In the genomic region with DNA sequence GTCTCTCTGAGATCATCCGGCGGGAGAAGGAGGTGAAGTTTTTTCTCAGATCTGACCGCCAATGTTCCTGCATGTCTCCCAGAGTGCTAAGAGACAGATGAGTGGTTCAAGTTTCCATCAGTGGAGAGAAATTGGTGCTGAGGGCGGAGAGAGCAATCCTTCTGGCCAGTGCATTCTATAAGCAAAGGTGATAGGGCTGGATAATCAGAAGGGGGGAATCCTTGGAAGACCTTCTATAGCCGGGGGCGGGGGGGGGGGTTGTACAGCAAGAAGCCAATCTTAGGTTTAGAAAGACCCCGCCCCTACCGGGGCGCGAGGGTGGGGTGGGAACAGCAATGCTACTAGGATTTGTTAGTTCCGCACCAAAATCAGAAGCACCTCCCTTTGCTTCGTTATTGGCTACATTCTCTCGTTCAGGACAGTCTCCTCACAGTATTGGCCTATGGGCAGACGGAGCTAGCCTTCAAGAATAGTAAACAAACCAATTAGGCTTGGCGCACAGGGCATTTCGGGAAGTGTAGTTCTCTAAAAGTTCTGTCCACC, we compare ENCODE assay signal across 8 mouse cellular contexts. TPM values are rescaled to one million over a fixed set of nuclear protein-coding genes. Genes with fewer than 3 reads are reported as not detected.
DNase-seq lines count a peak whose midpoint lies in the region; ATAC-seq lines count a peak whose summit lies in the region.

No protein-coding gene starts in this region.

- H3K27ac ChIP-seq in hindbrain, embryonic 13.5 days = peak overlapping the region; percentile 97

- H3K4me2 ChIP-seq in hindbrain, embryonic 13.5 days = peak overlapping the region; percentile 77

- no peaks in the 10 kb centered on the region for H3K36me3 ChIP-seq in hindbrain, embryonic 13.5 days

- no peaks in the 10 kb centered on the region for H3K9me3 ChIP-seq in hindbrain, embryonic 13.5 days

- peak; percentile 95 for DNase-seq in NIH3T3 (ENCODE audit: low read depth)
- peak; percentile 84 to 90 for DNase-seq in cerebellum, postnatal 10 days
- peak; percentile 75 to 80 for DNase-seq in frontal cortex, postnatal 14 days (ENCODE audit: low spot score in 2 of 2)
- DNase-seq in layer of hippocampus, postnatal 25 days (ENCODE audit: extremely low spot score in 1 of 2, low spot score in 1 of 2) = peak; percentile 54 to 56
- DNase-seq in lung, postnatal 25 days (ENCODE audit: low spot score) = peak; percentile 96
- peak; percentile 91 for DNase-seq in retina, embryonic 14.5 days (ENCODE audit: low spot score)
- peak; percentile 82 for DNase-seq in thymus, postnatal 4 days

- H3K27me3 ChIP-seq in hindbrain, embryonic 13.5 days = no peaks in the 10 kb centered on the region

- peak overlapping the region; percentile 84 for H3K4me3 ChIP-seq in hindbrain, embryonic 13.5 days

- peaks cover 23% of the 10 kb centered on the region for H3K4me1 ChIP-seq in hindbrain, embryonic 13.5 days (replicated peaks)

- H3K9ac ChIP-seq in hindbrain, embryonic 13.5 days = peak overlapping the region; percentile 96

- WGBS in hindbrain, embryonic 13.5 days = under 1% methylated on average over 16 of the region's 16 CpGs

- ATAC-seq in hindbrain, embryonic 13.5 days (ENCODE audit: low FRiP score) = peak; percentile 92

RNA-seq across cellular contexts. Expression of gene Stxbp5, which starts 0.9 kb away (rescaled TPM):
- 7.5 and 7.8 TPM in 2 replicates for polyA plus RNA-seq in hindbrain, embryonic 13.5 days (2015; fragmentation: Nextera tagmentation; extraction: Ambion mirVana)
- total RNA-seq in layer of hippocampus, postnatal 25 days (2021) = 100 to 1,000 TPM in 1 of 2 experiments, 10 to 100 TPM in 1; 99.0 to 114 TPM

Comparison
In these comparisons a context has a peak if more than half of its experiments do, and no peak if none do; other contexts are left out.
1. Peak in every context shown above with its lines: DNase-seq, ATAC-seq, H3K4me3 ChIP-seq and H3K27ac ChIP-seq.